Mouse (Mus musculus) ES-E14 (cell line): ENCODE data around the gene Pou2f1.
A peak's percentile ranks its signal among the peaks of the same experiment; 100 is the strongest.

Experiments used
- CHD2 ChIP-seq: IDR thresholded peaks from 2 replicates; pipeline ENCODE4 v1.6.1; 2014; ENCODE audit warnings: mild to moderate bottlenecking, low read depth, low read length, inconsistent platforms
- HCFC1 ChIP-seq: IDR thresholded peaks from 2 replicates; pipeline ENCODE4 v1.6.1; 2012; ENCODE audit warnings: low read length, inconsistent platforms, borderline replicate concordance; ENCODE audit not compliant: insufficient read depth
- MAFK ChIP-seq: IDR thresholded peaks from 2 replicates; pipeline ENCODE4 v1.6.1; 2014; ENCODE audit warnings: mild to moderate bottlenecking, low read depth, low read length, inconsistent platforms; ENCODE audit not compliant: insufficient read depth
- ZC3H11A ChIP-seq: IDR thresholded peaks from 2 replicates; pipeline ENCODE4 v1.6.1; 2012; ENCODE audit warnings: low read depth, mild to moderate bottlenecking, inconsistent platforms, low read length, borderline replicate concordance
- ZNF384 ChIP-seq: IDR thresholded peaks from 2 replicates; pipeline ENCODE4 v1.6.1; 2012; ENCODE audit warnings: low read depth, low read length, inconsistent platforms

DNA sequence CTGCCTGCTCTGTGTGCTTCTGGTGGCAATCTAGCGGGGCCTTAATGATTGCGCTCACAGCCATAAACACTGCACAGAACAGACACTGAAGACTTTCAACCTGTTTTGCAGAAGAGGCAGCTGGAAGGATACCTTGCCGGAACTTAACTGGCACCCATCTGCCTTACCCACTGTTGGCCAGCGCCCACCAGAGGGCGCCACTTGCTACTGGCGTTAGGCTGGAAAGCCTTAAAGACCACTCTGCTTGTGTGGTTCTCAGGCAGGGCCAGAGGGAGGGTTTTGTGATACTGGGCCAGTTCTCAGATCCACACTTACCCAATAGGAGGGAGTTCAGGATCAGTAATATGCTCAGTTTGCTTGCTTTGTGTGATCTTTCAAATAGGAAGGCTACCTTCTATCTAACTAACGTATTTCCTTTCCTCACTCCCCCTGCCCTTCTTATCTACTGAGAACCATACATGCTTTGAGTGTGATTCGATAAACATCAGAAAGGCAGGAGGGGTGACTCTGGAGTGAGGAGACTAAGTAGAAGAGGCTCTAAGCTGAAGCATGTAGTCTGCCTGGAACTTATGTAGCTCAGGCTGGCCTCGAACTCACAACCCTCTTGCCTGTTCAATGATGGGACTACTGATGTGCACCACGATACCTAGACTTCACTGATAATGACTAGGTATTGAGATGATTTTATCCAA lies 148.6 kb downstream of the Pou2f1 start:
- TF ChIP-seq ZNF384 (no peak), CHD2 (no peak), HCFC1 (no peak), MAFK (no peak), ZC3H11A (peak; percentile 55; the same call in 1 of the 2 replicates)
